In the genomic region with DNA sequence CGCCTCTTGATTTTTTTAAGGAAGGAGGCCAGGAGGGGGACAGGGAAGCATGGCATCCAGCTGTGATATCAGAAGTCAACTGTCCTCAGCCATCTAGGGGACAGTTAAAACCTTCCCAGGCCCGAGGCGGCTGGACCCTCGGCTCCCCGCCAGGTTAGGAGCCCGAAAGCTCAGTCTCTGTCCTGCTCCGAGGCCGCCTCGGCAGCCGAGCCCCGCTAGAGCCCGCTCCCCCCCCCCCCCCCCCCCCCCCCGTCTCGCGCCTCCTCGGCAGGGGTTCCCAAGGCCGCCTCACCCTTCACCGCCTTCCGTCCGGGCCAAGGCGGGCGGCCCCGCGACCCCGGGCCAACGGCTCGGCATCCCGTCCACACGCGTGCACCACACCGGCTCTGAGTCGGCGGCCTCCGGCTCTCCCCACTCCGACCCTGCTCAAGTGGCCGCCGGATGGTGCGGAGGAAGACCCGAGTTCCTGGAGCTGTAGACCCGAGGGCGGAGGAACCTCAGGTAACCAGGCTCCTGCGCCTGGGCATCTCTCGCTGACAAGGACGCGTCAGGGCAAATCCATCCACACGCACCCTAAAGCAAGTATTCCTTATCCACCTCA, we compare ENCODE assay signal across 8 mouse cellular contexts. TPM values are rescaled to one million over a fixed set of nuclear protein-coding genes. Genes with fewer than 3 reads are reported as not detected.
DNase-seq lines count a peak whose midpoint lies in the region; ATAC-seq and TF ChIP-seq lines count a peak whose summit lies in the region.

A gene (plus strand): TSS at position 286 of the 601 bp plus-strand sequence.

- TF ChIP-seq EP300 in heart, adult 2 months (IDR thresholded peaks at IDR 0.05; ENCODE audit: insufficient read depth, low read depth, low read length): no peak

- 1% methylated on average over 44 of the region's 46 CpGs for WGBS in heart, adult 2 months
- under 1% methylated on average over 38 of the region's 46 CpGs for WGBS in hindbrain, embryonic 15.5 days
- under 1% methylated on average over 32 of the region's 46 CpGs for WGBS in liver, embryonic 16.5 days (ENCODE audit: insufficient replicate concordance)
- WGBS in stomach, embryonic 16.5 days: under 1% methylated on average over 39 of the region's 46 CpGs

- intact Hi-C loops in heart, adult 2 months (cut with DNase I): loop anchor here (1.0 kb wide), 1 partner anchor 17 kb away; a partner anchor contains a TSS

- H3K4me3 ChIP-seq in heart, adult 2 months: peak within 1 kb of the TSS; percentile 82
- H3K4me3 ChIP-seq in hindbrain, embryonic 15.5 days: peak within 1 kb of the TSS; percentile 88
- peak within 1 kb of the TSS; percentile 88 for H3K4me3 ChIP-seq in liver, embryonic 16.5 days (ENCODE audit: low read depth, low read length)
- peak within 1 kb of the TSS; percentile 88 for H3K4me3 ChIP-seq in stomach, embryonic 16.5 days (replicated peaks; ENCODE audit: low read length)

- peak; percentile 75 for ATAC-seq in hindbrain, embryonic 15.5 days (ENCODE audit: low FRiP score, low read depth)
- ATAC-seq in liver, embryonic 16.5 days (ENCODE audit: low read depth): peak; percentile 39
- ATAC-seq in stomach, embryonic 16.5 days (ENCODE audit: insufficient read depth, low FRiP score): peak; percentile 76

- no peak for TF ChIP-seq POLR2A in heart, adult 2 months (IDR thresholded peaks at IDR 0.05; ENCODE audit: insufficient read depth, low read depth, low read length)

- H3K27ac ChIP-seq in heart, adult 2 months: peak within 1 kb of the TSS; percentile 91
- H3K27ac ChIP-seq in hindbrain, embryonic 15.5 days (replicated peaks): peak within 1 kb of the TSS; percentile 98
- peak within 1 kb of the TSS; percentile 93 for H3K27ac ChIP-seq in liver, embryonic 16.5 days (ENCODE audit: low read length)
- peak within 1 kb of the TSS; percentile 95 for H3K27ac ChIP-seq in stomach, embryonic 16.5 days (ENCODE audit: low read length)

- no peaks in the 10 kb centered on the region for H3K9me3 ChIP-seq in hindbrain, embryonic 15.5 days
- no peaks in the 10 kb centered on the region for H3K9me3 ChIP-seq in liver, embryonic 16.5 days (replicated peaks; ENCODE audit: control insufficient read depth, low read length)
- no peaks in the 10 kb centered on the region for H3K9me3 ChIP-seq in stomach, embryonic 16.5 days (replicated peaks; ENCODE audit: control insufficient read depth, low read length)

- no peak for DNase-seq in heart, adult 2 months
- no peak for DNase-seq in heart, adult 11 months
- DNase-seq in 3T3-L1 (ENCODE audit: low read depth, low spot score): peak; percentile 64
- peak; percentile 45 for DNase-seq in adrenal gland, postnatal 25 days
- no peak for DNase-seq in gastrocnemius, adult 18-20 months (ENCODE audit: low spot score)

- H3K4me2 ChIP-seq in hindbrain, embryonic 15.5 days: peak within 1 kb of the TSS; percentile 66
- H3K4me2 ChIP-seq in liver, embryonic 16.5 days (ENCODE audit: low read depth, low read length): peak within 1 kb of the TSS; percentile 88
- H3K4me2 ChIP-seq in stomach, embryonic 16.5 days (ENCODE audit: low read depth, low read length): peak within 1 kb of the TSS; percentile 94

- H3K36me3 ChIP-seq in heart, adult 2 months (ENCODE audit: control insufficient read depth, insufficient read depth, low read length): no peaks in the 10 kb centered on the region
- peaks cover 37% of the 10 kb centered on the region for H3K36me3 ChIP-seq in hindbrain, embryonic 15.5 days
- peaks cover 11% of the 10 kb centered on the region; the same call in 1 of the 2 replicates for H3K36me3 ChIP-seq in liver, embryonic 16.5 days (ENCODE audit: control insufficient read depth, insufficient read depth)
- peaks cover 12% of the 10 kb centered on the region for H3K36me3 ChIP-seq in stomach, embryonic 16.5 days (ENCODE audit: control insufficient read depth, insufficient read depth, low read length)

- no peak for TF ChIP-seq CTCF in heart, adult 2 months (IDR thresholded peaks at IDR 0.05)

- H3K27me3 ChIP-seq in heart, adult 2 months (ENCODE audit: control insufficient read depth, insufficient read depth, low read length): no peaks in the 10 kb centered on the region
- H3K27me3 ChIP-seq in hindbrain, embryonic 15.5 days: no peaks in the 10 kb centered on the region
- H3K27me3 ChIP-seq in liver, embryonic 16.5 days (ENCODE audit: control insufficient read depth, insufficient read depth, low read depth, low read length): no peaks in the 10 kb centered on the region
- no peaks in the 10 kb centered on the region for H3K27me3 ChIP-seq in stomach, embryonic 16.5 days (ENCODE audit: control insufficient read depth, insufficient read depth, low read length)

- H3K4me1 ChIP-seq in heart, adult 2 months (ENCODE audit: control insufficient read depth, insufficient read depth, low read length): no peaks in the 10 kb centered on the region
- peaks cover 30% of the 10 kb centered on the region for H3K4me1 ChIP-seq in hindbrain, embryonic 15.5 days (replicated peaks)
- peaks cover 22% of the 10 kb centered on the region for H3K4me1 ChIP-seq in liver, embryonic 16.5 days (ENCODE audit: control insufficient read depth, low read depth, low read length)
- H3K4me1 ChIP-seq in stomach, embryonic 16.5 days (ENCODE audit: control insufficient read depth, insufficient read depth, low read length): peaks cover 10% of the 10 kb centered on the region

- peak within 1 kb of the TSS; percentile 84 for H3K9ac ChIP-seq in heart, adult 2 months (ENCODE audit: low read depth, low read length)
- H3K9ac ChIP-seq in hindbrain, embryonic 15.5 days: peak within 1 kb of the TSS; percentile 87
- peak within 1 kb of the TSS; percentile 86 for H3K9ac ChIP-seq in liver, embryonic 16.5 days (ENCODE audit: low read depth, low read length)
- H3K9ac ChIP-seq in stomach, embryonic 16.5 days (ENCODE audit: low read length): peak within 1 kb of the TSS; percentile 91

- no peaks in the 10 kb centered on the region for H3K79me2 ChIP-seq in heart, adult 2 months (replicated peaks; ENCODE audit: control insufficient read depth, insufficient read depth, low read length)

RNA-seq across cellular contexts. Expression of the gene that starts here (rescaled TPM):
- total RNA-seq in heart, adult 2 months (2021): 10 to 100 TPM; 23.5 to 28.0 TPM
- 19.2 and 19.8 TPM in 2 replicates for polyA plus RNA-seq in heart, adult 2 months (2012; rRNA removed)
- 38.2 and 42.6 TPM in 2 replicates for total RNA-seq in adrenal gland, postnatal 25 days (2021)
- total RNA-seq in gastrocnemius, adult 18-20 months (2021): 10 to 100 TPM; 32.8 to 35.3 TPM
- polyA plus RNA-seq in hindbrain, embryonic 15.5 days (2015; fragmentation: Nextera tagmentation; extraction: Ambion mirVana): 39.5 and 45.7 TPM in 2 replicates
- polyA plus RNA-seq in liver, embryonic 16.5 days (2015; fragmentation: Nextera tagmentation; extraction: Ambion mirVana): 46.8 and 52.8 TPM in 2 replicates
- 57.0 and 57.9 TPM in 2 replicates for polyA plus RNA-seq in stomach, embryonic 16.5 days (2015; fragmentation: Nextera tagmentation; extraction: Ambion mirVana)

Comparison
In these comparisons a context has a peak if more than half of its experiments do, and no peak if none do; other contexts are left out.
1. DNase-seq: peak in 3T3-L1 (single experiment) and adrenal gland, postnatal 25 days (single experiment); none in heart, adult 2 months (0 of 2), heart, adult 11 months (single experiment) and gastrocnemius, adult 18-20 months (single experiment).
2. Peak in every context shown above with its lines, with median percentiles within 50 percentile points of each other: H3K27ac ChIP-seq, H3K4me3 ChIP-seq, H3K9ac ChIP-seq, ATAC-seq and H3K4me2 ChIP-seq.